Mouse (Mus musculus) hindbrain, embryonic 12.5 days (tissue): ENCODE measurements around the gene Marveld2. TPM values are rescaled to one million over a fixed set of nuclear protein-coding genes. Genes with fewer than 3 reads are reported as not detected.

Experiments
- ATAC-seq: fragments of 200-750 bp; cut with Nextera tagmentation; 2 replicates; pipeline ENCODE4 v1.8.0; 2017; ENCODE audit warnings: moderate TSS enrichment; ENCODE audit not compliant: low FRiP score
- H3K27ac ChIP-seq: fragments of 300-500 bp; sonication (generic); 2 replicates; pipeline ENCODE4 v1.5.1; 2016; ENCODE audit warnings: mild to moderate bottlenecking
- H3K27me3 ChIP-seq: fragments of 300-500 bp; sonication (generic); 2 replicates; pipeline ENCODE4 v1.6.1; 2016; ENCODE audit warnings: mild to moderate bottlenecking
- H3K36me3 ChIP-seq: fragments of 300-500 bp; sonication (generic); 2 replicates; pipeline ENCODE4 v1.6.1; 2016; ENCODE audit warnings: mild to moderate bottlenecking
- H3K4me1 ChIP-seq: fragments of 300-500 bp; sonication (generic); 2 replicates; pipeline ENCODE4 v1.6.1; 2016
- H3K4me2 ChIP-seq: fragments of 300-500 bp; sonication (generic); replicated peaks from 2 replicates; pipeline ENCODE4 v1.6.1; 2016; ENCODE audit warnings: mild to moderate bottlenecking
- H3K4me3 ChIP-seq: fragments of 300-500 bp; sonication (generic); 2 replicates; pipeline ENCODE4 v1.5.1; 2016; ENCODE audit warnings: mild to moderate bottlenecking
- H3K9ac ChIP-seq: fragments of 300-500 bp; sonication (generic); 2 replicates; pipeline ENCODE4 v1.6.1; 2016; ENCODE audit warnings: mild to moderate bottlenecking, moderate library complexity
- H3K9me3 ChIP-seq: fragments of 300-500 bp; sonication (generic); replicated peaks from 2 replicates; pipeline ENCODE4 v1.6.1; 2016; ENCODE audit warnings: mild to moderate bottlenecking
- WGBS: fragments of 180-500 bp; shearing (Covaris S2); methylation state at CpG from one replicate; pipeline ENCODE4 v1.1.7; 2016; 5-methylcytosine and 5-hydroxymethylcytosine counted together
- polyA plus RNA-seq: library from polyadenylated mRNA; unstranded; fragments of >200 nt; fragmentation: Nextera tagmentation; extraction: Ambion mirVana; gene quantifications from 2 replicates; pipeline ENCODE4 v1.2.1, GENCODE M21; 2016

Marveld2 gene
- polyA plus RNA-seq, 1 experiment from 2014 or later = 4.2 TPM

DNA sequence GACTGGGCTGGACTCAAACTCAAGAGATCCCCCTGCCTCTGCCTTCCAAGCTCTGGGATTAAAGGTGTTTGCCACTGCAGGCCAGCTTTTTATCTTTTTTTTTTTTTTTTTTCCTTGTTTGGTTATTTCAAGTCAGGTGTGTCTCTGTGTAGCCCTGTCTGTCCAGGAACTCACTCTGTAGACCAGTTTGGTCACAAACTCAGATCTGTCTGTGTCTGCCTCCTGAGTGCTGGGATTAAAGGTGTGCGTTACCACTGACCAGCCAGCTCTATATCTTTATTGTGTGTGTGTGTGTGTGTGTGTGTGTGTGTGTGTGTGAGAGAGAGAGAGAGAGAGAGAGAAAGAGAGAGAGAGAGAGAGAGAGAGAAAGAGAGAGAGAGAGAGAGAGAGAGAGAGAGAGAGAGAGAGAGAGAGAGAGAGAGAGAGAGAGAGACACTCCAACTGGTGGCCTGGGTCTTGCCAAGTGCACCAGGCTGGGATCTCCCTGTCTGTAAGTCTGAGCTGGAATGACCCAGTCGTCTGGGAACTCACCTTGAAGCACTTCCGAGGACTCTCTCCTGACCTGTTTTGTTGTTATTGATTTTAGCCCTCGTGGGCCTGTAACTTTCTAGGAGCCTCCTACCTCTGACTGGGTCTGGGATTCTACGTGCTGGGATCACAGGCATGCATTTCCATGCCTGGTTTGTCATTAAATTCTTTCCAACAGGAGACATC is 21.8 kb downstream of the Marveld2 start:
- H3K27me3 ChIP-seq = no peaks in the 10 kb centered on the region
- H3K36me3 ChIP-seq = no peaks in the 10 kb centered on the region
- no peaks in the 10 kb centered on the region for H3K9me3 ChIP-seq
- no peak overlapping the region for H3K9ac ChIP-seq
- ATAC-seq = no peak
- whole genome bisulfite sequencing = 79% methylated on average over 5 of the region's 5 CpGs
- no peak overlapping the region for H3K4me3 ChIP-seq
- H3K27ac ChIP-seq = no peak overlapping the region
- no peaks in the 10 kb centered on the region for H3K4me1 ChIP-seq
- no peak overlapping the region for H3K4me2 ChIP-seq

DNA sequence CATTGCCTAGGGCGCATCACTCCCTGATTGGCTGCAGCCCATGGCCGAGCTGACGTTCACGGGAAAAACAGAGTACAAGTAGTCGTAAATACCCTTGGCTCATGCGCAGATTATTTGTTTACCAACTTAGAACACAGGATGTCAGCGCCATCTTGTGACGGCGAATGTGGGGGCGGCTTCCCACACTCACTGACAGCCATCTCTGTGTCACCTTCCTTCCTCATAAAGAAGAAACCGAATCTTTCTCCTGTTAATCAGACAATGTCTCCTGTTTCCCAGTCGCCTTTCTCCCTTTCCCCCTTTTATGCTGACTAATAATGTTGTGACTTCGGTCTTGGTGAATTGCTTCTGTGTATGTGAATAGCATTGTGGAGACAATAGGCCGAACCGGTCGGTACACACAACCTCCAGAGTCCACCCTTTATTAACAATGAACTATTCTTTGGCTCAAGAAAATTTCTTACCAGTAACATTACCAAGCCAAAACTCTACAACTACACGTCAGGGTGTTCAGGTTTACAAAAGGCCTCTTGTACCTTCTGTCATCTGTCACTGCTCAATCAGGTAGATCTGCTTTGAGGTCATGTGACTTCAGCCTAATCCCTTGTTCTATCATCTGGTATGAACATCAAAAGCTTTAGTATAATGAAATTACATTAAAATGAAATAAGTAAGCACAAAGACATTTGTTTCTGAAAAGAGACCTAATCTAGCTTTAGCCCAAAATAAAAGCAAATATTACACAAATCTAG is 22.6 kb downstream of the Marveld2 start:
- no peak overlapping the region for H3K9ac ChIP-seq
- WGBS = 64% methylated on average over 11 of the region's 17 CpGs
- no peaks in the 10 kb centered on the region for H3K36me3 ChIP-seq
- H3K4me3 ChIP-seq = no peak overlapping the region
- peak overlapping the region; percentile 30 for H3K4me2 ChIP-seq
- no peaks in the 10 kb centered on the region for H3K4me1 ChIP-seq
- H3K27ac ChIP-seq = 0 out of 2 replicates have a peak overlapping the region, but pooled peaks have one; percentile 35
- no peaks in the 10 kb centered on the region for H3K9me3 ChIP-seq
- peak; percentile 82 for ATAC-seq
- no peaks in the 10 kb centered on the region for H3K27me3 ChIP-seq

DNA sequence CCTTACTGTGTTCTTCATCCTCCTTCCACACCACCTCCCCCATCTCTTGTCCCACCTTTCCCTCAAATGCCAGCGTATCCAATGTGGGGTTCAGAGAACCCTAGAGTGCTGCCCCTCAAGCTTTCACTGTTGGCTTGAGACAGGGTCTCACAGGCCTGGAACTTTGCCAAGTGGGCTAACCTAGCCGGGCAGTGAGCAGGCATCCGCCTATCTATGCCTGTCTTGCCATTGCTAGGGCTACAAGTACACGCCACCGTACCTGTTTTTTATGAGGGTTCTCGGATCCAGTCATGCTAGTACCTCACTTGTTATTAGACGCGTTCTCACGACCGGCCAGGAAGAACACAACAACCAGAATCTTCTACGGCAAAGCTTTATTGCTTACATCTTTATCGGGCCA is 28.1 kb downstream of the Marveld2 start:
- no peak overlapping the region for H3K9ac ChIP-seq
- no peak overlapping the region for H3K4me3 ChIP-seq
- H3K27me3 ChIP-seq = no peaks in the 10 kb centered on the region
- no peaks in the 10 kb centered on the region for H3K4me1 ChIP-seq
- H3K4me2 ChIP-seq = no peak overlapping the region; the same call in 1 of the 2 replicates
- no peaks in the 10 kb centered on the region for H3K9me3 ChIP-seq
- H3K27ac ChIP-seq = no peak overlapping the region
- WGBS = 84% methylated on average over 12 of the region's 12 CpGs
- no peaks in the 10 kb centered on the region for H3K36me3 ChIP-seq
- ATAC-seq = no peak

DNA sequence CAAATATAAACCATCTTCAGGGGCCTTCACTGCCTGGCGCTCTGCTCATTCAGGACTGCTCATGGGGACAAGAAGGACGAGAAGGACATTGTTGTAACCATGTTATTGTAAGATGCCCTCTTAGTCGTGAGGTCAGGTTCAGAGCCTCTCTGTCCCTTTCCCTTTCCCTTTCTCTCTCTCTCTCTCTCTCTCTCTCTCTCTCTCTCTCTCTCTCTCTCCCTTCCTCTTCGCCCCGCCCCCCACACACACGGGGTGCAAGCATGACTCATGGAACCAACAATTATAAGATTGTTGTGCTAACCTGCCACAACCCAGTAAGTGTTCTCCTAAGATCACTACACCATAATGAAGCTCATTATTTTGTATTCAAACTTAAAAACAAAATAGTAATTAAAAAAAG is 34.6 kb downstream of the Marveld2 start:
- Histone ChIP-seq H3K4me2 (no peak overlapping the region), H3K4me3 (no peak overlapping the region), H3K4me1 (peaks cover 4% of the 10 kb centered on the region; the same call in 1 of the 2 replicates), H3K27ac (no peak overlapping the region), H3K9ac (no peak overlapping the region), H3K27me3 (no peaks in the 10 kb centered on the region), H3K36me3 (no peaks in the 10 kb centered on the region), H3K9me3 (no peaks in the 10 kb centered on the region)
- ATAC-seq = no peak
- 54% methylated on average over 6 of the region's 6 CpGs for WGBS

DNA sequence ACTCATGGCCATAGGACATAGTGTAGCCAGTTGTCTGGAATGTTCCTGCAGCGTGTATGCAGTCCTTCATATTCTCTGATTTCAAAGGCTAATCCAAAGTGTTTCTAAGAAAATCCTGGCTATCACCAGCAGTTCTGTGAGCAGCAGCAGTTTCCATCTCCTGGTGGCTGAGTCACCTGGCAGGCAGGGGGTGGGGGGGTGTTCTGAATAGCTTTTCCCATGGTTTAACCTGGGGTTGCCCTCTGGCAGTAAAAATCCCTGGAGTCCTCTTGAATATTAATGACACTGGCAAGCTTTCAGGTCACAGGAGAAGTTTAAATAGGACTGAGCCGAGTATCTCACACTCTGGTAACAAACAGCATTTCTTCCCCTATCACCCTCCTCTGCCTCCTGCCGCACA is 35.1 kb downstream of the Marveld2 start:
- no peak overlapping the region for H3K4me2 ChIP-seq
- peaks cover 4% of the 10 kb centered on the region; the same call in 1 of the 2 replicates for H3K4me1 ChIP-seq
- H3K36me3 ChIP-seq = no peaks in the 10 kb centered on the region
- no peak overlapping the region for H3K9ac ChIP-seq
- 33% methylated on average over 3 of the region's 3 CpGs for WGBS
- no peak overlapping the region for H3K4me3 ChIP-seq
- no peaks in the 10 kb centered on the region for H3K9me3 ChIP-seq
- H3K27ac ChIP-seq = no peak overlapping the region
- no peak for ATAC-seq
- no peaks in the 10 kb centered on the region for H3K27me3 ChIP-seq

DNA sequence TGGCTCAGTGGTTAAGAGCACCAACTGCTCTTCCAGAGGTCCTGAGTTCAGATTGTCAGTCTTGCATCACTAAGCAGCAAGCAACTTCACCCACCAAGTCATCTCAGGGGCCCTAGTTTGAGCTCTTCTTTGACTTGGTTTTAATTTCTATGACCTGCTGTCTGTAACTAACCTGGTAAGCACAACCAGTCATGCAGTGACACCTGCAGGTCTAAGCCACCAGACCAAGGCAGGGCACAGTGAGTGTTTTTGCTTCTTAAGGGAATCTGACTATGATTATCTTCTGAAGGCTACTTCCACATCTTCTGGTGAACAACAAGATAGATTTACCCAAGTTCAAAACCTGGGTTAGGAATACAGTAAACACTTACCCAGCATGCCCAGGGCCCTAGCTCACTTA is 36.8 kb downstream of the Marveld2 start:
- no peak overlapping the region for H3K9ac ChIP-seq
- H3K4me3 ChIP-seq = no peak overlapping the region
- ATAC-seq = no peak
- no peaks in the 10 kb centered on the region for H3K9me3 ChIP-seq
- no peaks in the 10 kb centered on the region for H3K36me3 ChIP-seq
- H3K4me1 ChIP-seq = peaks cover 4% of the 10 kb centered on the region; the same call in 1 of the 2 replicates
- H3K4me2 ChIP-seq = no peak overlapping the region
- no peaks in the 10 kb centered on the region for H3K27me3 ChIP-seq
- H3K27ac ChIP-seq = no peak overlapping the region

DNA sequence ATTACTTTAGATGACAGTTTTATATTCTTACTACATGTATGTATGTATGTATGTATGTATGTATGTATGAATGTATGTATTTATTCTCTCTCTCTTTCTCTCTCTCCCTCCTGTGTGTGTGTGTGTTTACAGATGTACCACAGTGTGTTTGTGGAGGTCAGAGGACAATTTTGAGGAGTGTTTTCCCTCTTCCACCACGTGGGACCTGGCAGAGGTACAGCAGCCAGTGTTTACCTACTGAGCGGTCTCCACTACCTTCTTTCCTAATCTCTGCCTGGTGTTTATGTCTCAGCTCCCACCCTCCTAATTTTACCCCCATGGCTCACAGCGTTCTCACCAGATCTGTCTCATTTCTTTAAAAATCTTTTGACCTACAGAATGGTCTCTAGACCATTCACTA is 37.6 kb downstream of the Marveld2 start:
- Histone ChIP-seq H3K9ac (no peak overlapping the region), H3K4me1 (peaks cover 4% of the 10 kb centered on the region; the same call in 1 of the 2 replicates), H3K4me2 (no peak overlapping the region), H3K9me3 (no peaks in the 10 kb centered on the region), H3K36me3 (no peaks in the 10 kb centered on the region), H3K4me3 (no peak overlapping the region), H3K27ac (no peak overlapping the region), H3K27me3 (no peaks in the 10 kb centered on the region)
- 55% methylated on average over 3 of the region's 3 CpGs for WGBS
- no peak for ATAC-seq

DNA sequence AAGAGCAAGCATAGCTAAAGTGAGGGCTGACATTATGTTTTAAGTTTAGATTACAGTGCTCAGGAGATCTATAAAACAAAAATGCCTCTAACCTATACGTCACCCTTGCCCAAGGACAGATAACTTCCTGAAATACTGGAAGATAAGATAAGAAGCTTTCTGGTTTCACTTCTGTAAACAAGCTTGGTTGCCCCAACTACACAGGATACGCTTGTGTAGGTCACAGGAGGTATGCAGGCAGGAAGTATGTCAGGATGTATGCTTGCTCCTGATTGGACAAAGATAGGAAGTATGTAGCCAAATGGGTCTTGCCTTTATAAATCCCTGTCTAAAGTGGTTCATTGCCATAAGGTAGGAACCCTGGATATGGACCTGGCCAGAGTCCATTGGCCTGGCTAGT is 40.8 kb downstream of the Marveld2 start:
- H3K4me3 ChIP-seq = no peak overlapping the region
- 76% methylated on average over 2 of the region's 2 CpGs for WGBS
- no peak overlapping the region for H3K4me2 ChIP-seq
- H3K27me3 ChIP-seq = no peaks in the 10 kb centered on the region
- H3K27ac ChIP-seq = no peak overlapping the region
- ATAC-seq = no peak
- no peak overlapping the region for H3K9ac ChIP-seq
- no peaks in the 10 kb centered on the region for H3K4me1 ChIP-seq
- H3K9me3 ChIP-seq = no peaks in the 10 kb centered on the region
- no peaks in the 10 kb centered on the region for H3K36me3 ChIP-seq

DNA sequence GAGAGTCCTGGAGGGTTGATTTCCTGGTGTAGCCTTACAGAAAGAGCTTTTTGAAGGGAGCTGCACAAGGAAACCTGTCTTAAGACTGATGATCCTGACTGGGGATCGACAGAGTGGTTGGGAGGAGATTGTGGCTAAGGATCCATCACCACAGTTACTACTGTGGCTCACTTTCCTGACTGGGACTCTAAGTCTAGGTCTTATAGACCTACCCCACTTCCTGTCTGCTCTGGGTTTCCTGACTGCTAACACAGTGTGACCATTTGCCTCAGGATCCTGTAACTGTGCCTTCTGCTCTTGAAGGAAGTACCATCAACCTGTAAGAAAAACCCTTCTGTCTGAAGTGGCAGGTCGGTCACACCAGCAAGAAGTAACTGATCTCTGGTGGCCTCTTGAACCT is 46.1 kb downstream of the Marveld2 start:
- no peak overlapping the region for H3K27ac ChIP-seq
- H3K4me1 ChIP-seq = no peaks in the 10 kb centered on the region
- no peak for ATAC-seq
- no peak overlapping the region for H3K4me2 ChIP-seq
- H3K27me3 ChIP-seq = no peaks in the 10 kb centered on the region
- H3K9ac ChIP-seq = no peak overlapping the region
- no peaks in the 10 kb centered on the region for H3K9me3 ChIP-seq
- 79% methylated on average over 2 of the region's 2 CpGs for WGBS
- H3K36me3 ChIP-seq = no peaks in the 10 kb centered on the region
- no peak overlapping the region for H3K4me3 ChIP-seq

DNA sequence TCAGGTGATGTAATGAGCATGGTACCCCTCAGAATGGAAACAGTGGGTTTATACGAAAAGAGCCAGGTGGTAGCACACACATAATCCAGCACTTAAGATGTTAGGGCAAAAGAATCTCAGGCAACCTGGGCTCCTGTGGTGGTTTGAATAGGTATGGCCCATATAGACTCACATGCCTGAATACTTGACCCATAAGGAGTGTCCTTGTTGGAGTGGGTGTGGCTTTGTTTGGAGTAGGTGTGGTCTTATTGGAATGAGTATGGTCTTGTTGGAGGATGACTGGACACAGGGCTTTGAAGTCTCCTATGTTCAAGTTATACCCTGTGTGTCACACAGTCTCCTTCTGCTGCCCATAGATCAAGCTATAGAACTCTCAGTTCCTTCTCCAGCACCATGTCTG is 48.4 kb downstream of the Marveld2 start:
- Histone ChIP-seq H3K4me2 (no peak overlapping the region), H3K4me3 (no peak overlapping the region), H3K9me3 (no peaks in the 10 kb centered on the region), H3K9ac (no peak overlapping the region), H3K27me3 (no peaks in the 10 kb centered on the region), H3K4me1 (no peaks in the 10 kb centered on the region), H3K36me3 (no peaks in the 10 kb centered on the region), H3K27ac (no peak overlapping the region)
- ATAC-seq = no peak
- WGBS = 91% methylated on average over 1 of the region's 1 CpGs

DNA sequence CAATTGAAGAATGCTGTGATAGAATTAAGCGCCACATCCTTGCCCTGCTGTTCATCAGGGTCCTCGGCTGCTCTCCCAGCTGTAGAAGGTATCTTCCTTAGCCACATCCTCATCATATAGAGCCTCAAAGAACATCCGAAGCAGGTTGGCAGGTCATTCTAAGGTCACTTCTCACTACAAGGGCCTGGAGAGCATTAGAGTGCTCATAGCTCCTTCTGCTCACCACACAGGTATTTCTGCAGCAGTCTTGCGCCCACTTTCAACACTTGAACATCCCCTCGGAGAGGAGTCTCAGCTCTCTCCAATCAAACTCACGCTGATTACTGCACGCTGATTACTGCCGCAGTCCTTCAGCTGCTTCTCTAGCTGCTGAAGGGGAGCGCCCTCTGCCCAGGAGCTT is 57.3 kb downstream of the Marveld2 start:
- no peak overlapping the region for H3K4me3 ChIP-seq
- H3K27ac ChIP-seq = no peak overlapping the region
- no peak overlapping the region for H3K9ac ChIP-seq
- H3K4me2 ChIP-seq = no peak overlapping the region
- no peaks in the 10 kb centered on the region for H3K36me3 ChIP-seq
- WGBS = 83% methylated on average over 9 of the region's 9 CpGs
- ATAC-seq = no peak
- no peaks in the 10 kb centered on the region for H3K9me3 ChIP-seq
- H3K4me1 ChIP-seq = no peaks in the 10 kb centered on the region
- H3K27me3 ChIP-seq = peaks cover 8% of the 10 kb centered on the region

DNA sequence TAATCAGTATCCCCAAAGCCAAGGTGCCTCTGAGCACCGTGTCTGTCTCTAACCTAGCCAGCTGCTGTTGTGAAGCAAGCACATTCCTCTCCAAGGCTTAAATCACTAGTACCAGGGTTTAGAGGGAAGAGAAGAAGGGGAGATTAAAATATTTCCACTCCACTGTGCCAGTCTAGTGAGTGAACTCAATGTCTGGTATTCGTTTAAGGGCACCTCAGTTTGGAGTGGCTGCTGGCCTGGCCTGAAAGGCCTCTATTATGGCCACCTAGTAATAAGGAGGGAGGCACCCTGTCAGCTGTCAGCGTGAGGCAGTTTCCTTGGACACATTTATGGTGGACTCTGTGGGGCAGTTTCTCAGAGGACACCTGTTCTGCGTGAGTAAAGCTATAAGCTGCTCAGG is 59.8 kb downstream of the Marveld2 start:
- Histone ChIP-seq H3K36me3 (no peaks in the 10 kb centered on the region), H3K27me3 (peaks cover 31% of the 10 kb centered on the region), H3K9me3 (no peaks in the 10 kb centered on the region), H3K4me1 (peaks cover 9% of the 10 kb centered on the region; the same call in 1 of the 2 replicates), H3K4me3 (no peak overlapping the region), H3K9ac (no peak overlapping the region), H3K27ac (no peak overlapping the region), H3K4me2 (no peak overlapping the region)
- WGBS = 72% methylated on average over 4 of the region's 4 CpGs
- ATAC-seq = no peak

DNA sequence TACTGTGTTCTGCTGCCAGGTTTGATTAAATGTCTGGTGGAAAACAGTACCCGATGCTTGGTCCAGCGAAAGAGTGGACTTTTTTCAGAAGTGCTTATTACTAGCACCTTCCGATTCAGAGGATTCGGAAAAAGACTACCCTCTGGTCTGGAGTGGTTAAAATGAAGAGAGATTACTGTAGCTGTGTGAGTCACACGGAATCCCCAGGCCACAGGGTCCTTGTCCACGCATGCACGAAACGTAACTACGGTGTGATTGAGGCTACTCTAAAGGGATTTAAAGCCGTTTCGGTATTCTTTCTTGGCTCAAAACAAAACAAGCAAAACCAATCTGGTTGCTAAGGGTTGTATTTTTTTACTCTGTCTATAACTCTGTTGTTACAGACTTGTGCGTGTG is 63.7 kb downstream of the Marveld2 start:
- Histone ChIP-seq H3K27me3 (peaks cover 66% of the 10 kb centered on the region), H3K4me2 (peak overlapping the region; percentile 97), H3K27ac (no peak overlapping the region), H3K9me3 (no peaks in the 10 kb centered on the region), H3K9ac (0 out of 2 replicates have a peak overlapping the region, but pooled peaks have one; percentile 55), H3K4me1 (peaks cover 18% of the 10 kb centered on the region), H3K36me3 (no peaks in the 10 kb centered on the region), H3K4me3 (peak overlapping the region; percentile 50)
- ATAC-seq = no peak
- WGBS = 3% methylated on average over 12 of the region's 12 CpGs
